Mouse (Mus musculus): ENCODE measurements around the gene Tmed5.

Gene Tmed5

GRCm38 (mm10) chr5:108076833-108077540 is 55.4 kb downstream of the Tmed5 start:
- Histone ChIP-seq H3K36me3 (ENCODE audit: control insufficient read depth, insufficient read depth, low read length, poor library complexity, severe bottlenecking) (peaks cover 2% of the 10 kb centered on the region; the same call in 1 of the 2 replicates), H3K27me3 (ENCODE audit: control insufficient read depth, insufficient read depth, low read length, poor library complexity, severe bottlenecking) (no peaks in the 10 kb centered on the region)
- DNase-seq (ENCODE audit: low read depth, low spot score), result no peak

GRCm38 (mm10) chr5:108076241-108076640 is 56.2 kb downstream of the Tmed5 start:
- H3K27me3 ChIP-seq (ENCODE audit: control insufficient read depth, insufficient read depth, low read length, poor library complexity, severe bottlenecking), result no peaks in the 10 kb centered on the region
- DNase-seq (ENCODE audit: low read depth, low spot score), result peak; percentile 3
- H3K36me3 ChIP-seq (ENCODE audit: control insufficient read depth, insufficient read depth, low read length, poor library complexity, severe bottlenecking), result 0 out of 2 replicates have a peak, but pooled peaks cover 2% of the 10 kb centered on the region

GRCm38 (mm10) chr5:108072301-108072700 is 60.1 kb downstream of the Tmed5 start:
- DNase-seq (ENCODE audit: low read depth, low spot score), result no peak
- H3K27me3 ChIP-seq (ENCODE audit: control insufficient read depth, insufficient read depth, low read length, poor library complexity, severe bottlenecking), result 0 out of 2 replicates have a peak, but pooled peaks cover 2% of the 10 kb centered on the region
- H3K36me3 ChIP-seq (ENCODE audit: control insufficient read depth, insufficient read depth, low read length, poor library complexity, severe bottlenecking), result 0 out of 2 replicates have a peak, but pooled peaks cover 2% of the 10 kb centered on the region

- peak; percentile 97 for DNase-seq (ENCODE audit: low read depth, low spot score)
- Histone ChIP-seq H3K27me3 (ENCODE audit: control insufficient read depth, insufficient read depth, low read length, poor library complexity, severe bottlenecking) (0 out of 2 replicates have a peak, but pooled peaks cover 2% of the 10 kb centered on the region), H3K36me3 (ENCODE audit: control insufficient read depth, insufficient read depth, low read length, poor library complexity, severe bottlenecking) (no peaks in the 10 kb centered on the region)
These were observed 66.7 kb downstream of the Tmed5 start, which contains the start of gene Mtf2 for GRCm38 (mm10) chr5:108065465-108066411. TSS of gene Mtf2 (plus strand) at chr5:108065674.

- DNase-seq (ENCODE audit: low read depth, low spot score), result no peak
- Histone ChIP-seq H3K36me3 (ENCODE audit: control insufficient read depth, insufficient read depth, low read length, poor library complexity, severe bottlenecking) (no peaks in the 10 kb centered on the region), H3K27me3 (ENCODE audit: control insufficient read depth, insufficient read depth, low read length, poor library complexity, severe bottlenecking) (no peaks in the 10 kb centered on the region)
These were observed 72.0 kb downstream of the Tmed5 start for GRCm38 (mm10) chr5:108060413-108060812.
